Mouse (Mus musculus): ENCODE data around the gene Pdp2. TPM values are rescaled to one million over a fixed set of nuclear protein-coding genes. Genes with fewer than 3 reads are reported as not detected.

Pdp2 gene
- polyA plus RNA-seq, 2 experiments, result 4.9 to 9.7 TPM

DNA sequence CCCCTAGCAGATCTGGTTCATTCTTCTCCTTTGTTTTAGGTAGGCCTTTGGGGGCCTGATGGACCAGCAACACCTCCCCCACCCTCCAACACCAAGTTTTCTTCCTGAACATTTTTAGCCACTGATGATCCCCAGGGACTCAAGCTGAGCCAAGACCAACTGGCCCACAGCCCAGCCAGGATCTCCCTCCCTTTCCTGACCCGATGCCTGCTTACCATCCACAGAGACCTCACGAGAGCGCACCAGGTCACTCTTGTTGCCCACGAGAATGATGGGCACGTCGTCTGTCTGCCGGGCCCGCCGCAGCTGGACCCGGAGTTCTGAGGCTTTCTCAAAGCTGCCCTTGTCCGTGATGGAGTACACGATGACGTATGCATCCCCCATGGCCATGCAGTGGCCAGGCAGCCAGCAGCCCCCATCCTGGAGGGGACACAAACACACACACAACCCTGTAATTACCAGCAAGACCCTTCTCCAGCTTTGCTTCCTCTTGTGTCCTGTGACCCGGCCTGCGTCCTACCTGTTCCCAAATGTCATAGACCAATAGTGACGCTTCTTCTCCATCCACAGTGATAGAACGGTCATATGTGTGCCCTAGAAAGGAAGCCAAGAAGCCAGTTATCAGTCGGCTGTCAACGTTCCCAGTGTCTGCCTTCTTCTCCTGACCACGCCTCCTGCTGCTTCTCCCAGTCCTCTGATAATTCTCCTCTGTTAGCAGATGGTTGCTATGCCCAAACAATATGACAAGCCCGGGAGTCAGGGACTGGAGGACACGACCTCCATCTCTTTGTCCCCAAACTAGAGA lies 38.3 kb downstream of the Pdp2 start:
- Histone ChIP-seq H3K4me1 (ENCODE audit: control insufficient read depth, insufficient read depth, low read length) (peaks cover 22% of the 10 kb centered on the region; the same call in 1 of the 2 replicates), H3K27ac (replicated peaks; ENCODE audit: low read depth, low read length) (no peak overlapping the region), H3K9ac (ENCODE audit: low read depth, low read length, severe bottlenecking) (no peak overlapping the region), H3K9me3 (ENCODE audit: control insufficient read depth, low read length) (no peaks in the 10 kb centered on the region), H3K4me3 (replicated peaks; ENCODE audit: low read length) (no peak overlapping the region), H3K4me2 (replicated peaks; ENCODE audit: low read depth, low read length, severe bottlenecking) (peak overlapping the region; percentile 69; the same call in 1 of the 2 replicates), H3K36me3 (ENCODE audit: control insufficient read depth, insufficient read depth, low read length) (no peaks in the 10 kb centered on the region), H3K27me3 (ENCODE audit: control insufficient read depth, insufficient read depth, low read length) (peaks cover 6% of the 10 kb centered on the region; the same call in 1 of the 2 replicates)
- DNase-seq (ENCODE audit: low spot score) (no peak), ATAC-seq (ENCODE audit: low FRiP score, low read depth) (no peak)
- 76% methylated on average over 22 of the region's 22 CpGs for WGBS
- no peak for TF ChIP-seq POLR2A (IDR thresholded peaks at IDR 0.05; ENCODE audit: borderline replicate concordance, extremely low read depth, insufficient read depth, insufficient read length)

DNA sequence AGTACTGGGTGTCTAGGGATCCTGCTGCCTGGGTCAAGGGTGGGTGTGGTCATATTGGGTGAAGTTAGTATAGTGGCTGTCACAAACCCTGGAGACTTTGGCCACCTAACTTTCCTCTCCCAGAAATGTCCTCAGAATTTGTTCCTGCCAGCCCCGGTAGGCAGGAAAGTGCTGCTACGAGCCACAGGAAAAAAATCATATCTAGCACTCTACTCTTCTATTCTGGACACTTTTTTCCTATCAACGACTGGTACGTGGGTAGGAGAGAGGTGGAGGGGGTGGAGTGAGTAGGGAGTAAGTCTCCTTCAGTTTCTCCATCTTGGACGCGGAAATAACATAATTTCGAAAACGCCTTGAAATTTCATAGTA lies 38.8 kb downstream of the Pdp2 start:
- H3K9me3 ChIP-seq (ENCODE audit: control insufficient read depth, low read length), result no peaks in the 10 kb centered on the region
- peak overlapping the region; percentile 41 for H3K4me3 ChIP-seq (replicated peaks; ENCODE audit: low read length)
- 39% methylated on average over 8 of the region's 8 CpGs for WGBS
- 0 out of 2 replicates have a peak, but pooled peaks cover 2% of the 10 kb centered on the region for H3K36me3 ChIP-seq (ENCODE audit: control insufficient read depth, insufficient read depth, low read length)
- H3K4me1 ChIP-seq (ENCODE audit: control insufficient read depth, insufficient read depth, low read length), result peaks cover 22% of the 10 kb centered on the region; the same call in 1 of the 2 replicates
- TF ChIP-seq POLR2A (IDR thresholded peaks at IDR 0.05; ENCODE audit: borderline replicate concordance, extremely low read depth, insufficient read depth, insufficient read length), result no peak
- H3K4me2 ChIP-seq (replicated peaks; ENCODE audit: low read depth, low read length, severe bottlenecking), result peak overlapping the region; percentile 69
- H3K27ac ChIP-seq (replicated peaks; ENCODE audit: low read depth, low read length), result no peak overlapping the region
- H3K27me3 ChIP-seq (ENCODE audit: control insufficient read depth, insufficient read depth, low read length), result peaks cover 6% of the 10 kb centered on the region; the same call in 1 of the 2 replicates
- ATAC-seq (ENCODE audit: low FRiP score, low read depth), result no peak
- no peak for DNase-seq (ENCODE audit: low spot score)
- 0 out of 2 replicates have a peak overlapping the region, but pooled peaks have one; percentile 50 for H3K9ac ChIP-seq (ENCODE audit: low read depth, low read length, severe bottlenecking)

DNA sequence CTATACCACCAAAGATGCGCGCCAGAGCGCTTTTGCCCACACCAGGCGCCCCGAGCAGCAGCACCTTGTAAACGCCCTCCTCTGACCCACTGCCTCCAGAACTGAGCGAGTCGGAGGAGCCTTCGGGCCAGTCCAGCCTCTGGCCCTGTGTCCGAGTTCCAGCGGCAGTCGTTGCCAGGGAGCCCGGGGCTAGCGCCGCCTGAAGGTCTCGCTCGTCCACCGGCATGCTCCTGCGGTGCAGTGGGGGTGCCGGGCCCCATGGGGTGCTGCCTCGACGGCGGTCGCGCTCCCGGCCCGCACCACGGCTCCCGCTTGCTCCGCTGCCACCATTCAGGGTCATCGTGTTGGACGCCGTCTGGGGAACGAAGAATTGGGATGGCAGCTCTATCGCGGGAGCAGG lies 39.3 kb downstream of the Pdp2 start:
- ATAC-seq (ENCODE audit: low FRiP score, low read depth), result 0 out of 2 replicates have a peak, but pooled peaks have one; percentile 16
- Histone ChIP-seq H3K4me2 (replicated peaks; ENCODE audit: low read depth, low read length, severe bottlenecking) (peak overlapping the region; percentile 69), H3K4me1 (ENCODE audit: control insufficient read depth, insufficient read depth, low read length) (peaks cover 22% of the 10 kb centered on the region; the same call in 1 of the 2 replicates), H3K27ac (replicated peaks; ENCODE audit: low read depth, low read length) (no peak overlapping the region), H3K27me3 (ENCODE audit: control insufficient read depth, insufficient read depth, low read length) (peaks cover 6% of the 10 kb centered on the region; the same call in 1 of the 2 replicates), H3K36me3 (ENCODE audit: control insufficient read depth, insufficient read depth, low read length) (0 out of 2 replicates have a peak, but pooled peaks cover 4% of the 10 kb centered on the region), H3K9ac (ENCODE audit: low read depth, low read length, severe bottlenecking) (peak overlapping the region; percentile 50), H3K9me3 (ENCODE audit: control insufficient read depth, low read length) (no peaks in the 10 kb centered on the region), H3K4me3 (replicated peaks; ENCODE audit: low read length) (peak overlapping the region; percentile 41)
- DNase-seq (ENCODE audit: low spot score), result no peak
- TF ChIP-seq POLR2A (IDR thresholded peaks at IDR 0.05; ENCODE audit: borderline replicate concordance, extremely low read depth, insufficient read depth, insufficient read length), result no peak
- WGBS, result 1% methylated on average over 36 of the region's 36 CpGs

DNA sequence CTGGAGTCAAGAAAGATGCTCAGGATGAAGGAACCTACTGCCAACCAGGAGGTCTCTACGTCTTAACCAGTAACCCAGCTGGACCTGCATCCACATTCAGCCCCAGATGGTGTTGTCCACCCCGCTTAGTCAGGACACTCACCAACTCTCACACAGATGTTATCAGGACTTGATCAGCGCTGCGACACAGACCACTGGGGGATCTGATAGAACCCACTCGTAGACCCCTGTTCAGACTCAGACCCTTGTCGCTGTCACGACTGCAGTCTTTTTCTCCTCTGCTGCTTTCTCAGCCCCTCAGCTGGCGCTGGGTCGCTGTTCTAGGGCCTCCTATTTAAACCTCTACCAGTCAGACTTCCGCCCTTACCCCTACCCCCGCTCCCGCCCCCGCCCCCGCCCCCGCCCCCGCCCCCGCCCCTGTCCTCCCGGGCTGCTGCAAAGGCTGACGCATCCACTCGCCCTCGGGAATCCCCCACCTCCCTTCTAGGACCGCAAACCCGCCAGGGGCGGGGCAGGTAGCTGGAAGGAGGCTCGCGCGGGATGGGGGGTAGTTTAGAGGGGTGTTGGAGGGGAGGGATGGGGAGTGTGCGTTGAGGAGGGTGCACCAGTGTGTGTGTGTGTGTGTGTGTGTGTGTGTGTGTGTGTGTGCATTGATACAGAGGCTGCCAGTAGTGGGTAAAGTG lies 39.9 kb downstream of the Pdp2 start, which contains the start of gene Rrad:
Gene Rrad, minus strand, starts transcription at position 347 of the 683 bp plus-strand sequence.
- Histone ChIP-seq H3K4me3 (replicated peaks; ENCODE audit: low read length) (peak within 1 kb of the TSS; percentile 41), H3K4me1 (ENCODE audit: control insufficient read depth, insufficient read depth, low read length) (peaks cover 22% of the 10 kb centered on the region; the same call in 1 of the 2 replicates), H3K9me3 (ENCODE audit: control insufficient read depth, low read length) (no peaks in the 10 kb centered on the region), H3K27me3 (ENCODE audit: control insufficient read depth, insufficient read depth, low read length) (peaks cover 6% of the 10 kb centered on the region; the same call in 1 of the 2 replicates), H3K36me3 (ENCODE audit: control insufficient read depth, insufficient read depth, low read length) (0 out of 2 replicates have a peak, but pooled peaks cover 4% of the 10 kb centered on the region), H3K4me2 (replicated peaks; ENCODE audit: low read depth, low read length, severe bottlenecking) (peak within 1 kb of the TSS; percentile 69), H3K9ac (ENCODE audit: low read depth, low read length, severe bottlenecking) (peak within 1 kb of the TSS; percentile 50), H3K27ac (replicated peaks; ENCODE audit: low read depth, low read length) (0 out of 2 replicates have a peak within 1 kb of the TSS, but pooled peaks have one; percentile 38)
- peak; percentile 57 for DNase-seq (ENCODE audit: low spot score)
- no peak for TF ChIP-seq POLR2A (IDR thresholded peaks at IDR 0.05; ENCODE audit: borderline replicate concordance, extremely low read depth, insufficient read depth, insufficient read length)
- 2% methylated on average over 24 of the region's 28 CpGs for WGBS
- peak; percentile 72 for ATAC-seq (ENCODE audit: low FRiP score, low read depth)

DNA sequence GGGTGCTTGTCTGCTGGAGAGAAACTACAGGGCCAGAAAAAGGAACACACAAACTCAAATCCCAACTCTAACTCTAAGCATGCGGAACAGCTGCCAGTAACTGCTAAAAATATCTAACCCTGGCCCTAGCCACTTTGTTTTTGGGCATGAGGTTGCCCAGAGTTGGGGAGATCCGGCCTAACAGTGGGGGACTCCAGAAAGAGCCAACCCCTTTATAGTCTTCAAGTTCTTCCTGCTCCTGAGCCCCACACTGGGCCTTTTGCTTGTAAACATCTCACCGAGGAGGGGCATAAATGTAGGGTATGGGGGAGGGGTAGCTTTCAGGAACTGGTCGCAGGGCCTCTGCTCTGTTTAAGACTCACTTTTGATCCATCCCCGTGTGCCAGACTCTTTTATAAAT lies 40.7 kb downstream of the Pdp2 start:
- no peak overlapping the region for H3K9ac ChIP-seq (ENCODE audit: low read depth, low read length, severe bottlenecking)

More for the DNA sequence above, 40.7 kb downstream of the Pdp2 start:
- Histone ChIP-seq H3K4me1 (ENCODE audit: control insufficient read depth, insufficient read depth, low read length) (peaks cover 22% of the 10 kb centered on the region; the same call in 1 of the 2 replicates), H3K27me3 (ENCODE audit: control insufficient read depth, insufficient read depth, low read length) (peaks cover 6% of the 10 kb centered on the region; the same call in 1 of the 2 replicates), H3K9me3 (ENCODE audit: control insufficient read depth, low read length) (no peaks in the 10 kb centered on the region), H3K36me3 (ENCODE audit: control insufficient read depth, insufficient read depth, low read length) (0 out of 2 replicates have a peak, but pooled peaks cover 4% of the 10 kb centered on the region), H3K27ac (replicated peaks; ENCODE audit: low read depth, low read length) (0 out of 2 replicates have a peak overlapping the region, but pooled peaks have one; percentile 38), H3K4me2 (replicated peaks; ENCODE audit: low read depth, low read length, severe bottlenecking) (peak overlapping the region; percentile 69), H3K4me3 (replicated peaks; ENCODE audit: low read length) (peak overlapping the region; percentile 41; the same call in 1 of the 2 replicates)
- DNase-seq (ENCODE audit: low spot score) (no peak), ATAC-seq (ENCODE audit: low FRiP score, low read depth) (no peak)
- 16% methylated on average over 5 of the region's 5 CpGs for WGBS
- TF ChIP-seq POLR2A (IDR thresholded peaks at IDR 0.05; ENCODE audit: borderline replicate concordance, extremely low read depth, insufficient read depth, insufficient read length), result no peak

Measured in limb, embryonic 14.5 days (tissue).